Mouse (Mus musculus): ENCODE results near the gene Laptm5. TPM values are rescaled to one million over a fixed set of nuclear protein-coding genes. Genes with fewer than 3 reads are reported as not detected.

The Laptm5 gene
- total and polyA plus RNA-seq, 2 experiments, result 4.8 to 31.5 TPM

DNA sequence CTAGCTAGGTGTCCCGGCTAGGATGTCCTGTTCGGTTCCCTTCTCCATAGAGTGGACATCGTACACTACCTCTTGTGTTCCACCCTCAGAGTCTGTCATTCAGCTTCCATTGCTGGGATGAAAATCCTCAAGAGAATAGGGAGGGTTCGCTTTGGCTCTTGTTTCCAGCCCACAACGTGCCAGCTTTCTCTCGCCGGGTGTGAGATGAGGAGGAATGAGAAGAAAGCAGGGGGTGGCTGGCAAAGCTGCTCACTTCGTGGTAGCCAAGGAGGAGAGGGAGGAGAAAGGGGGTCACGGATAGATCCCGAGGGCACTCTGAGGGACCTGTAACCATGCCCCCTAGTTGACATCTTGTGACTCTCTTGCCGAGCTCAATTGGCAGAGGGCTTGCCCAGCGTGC lies 14.9 kb downstream of the Laptm5 start:
- H3K79me2 ChIP-seq (ENCODE audit: control insufficient read depth, insufficient read depth, low read length), result no peaks in the 10 kb centered on the region
- no peak overlapping the region for H3K9ac ChIP-seq (ENCODE audit: low read depth, low read length)
- H3K27ac ChIP-seq (replicated peaks; ENCODE audit: insufficient read depth, low read depth, low read length), result no peak overlapping the region
- 86% methylated on average over 12 of the region's 12 CpGs for WGBS
- DNase-seq (ENCODE audit: extremely low read depth, low read depth, low spot score), result no peak
- TF ChIP-seq CTCF (IDR thresholded peaks at IDR 0.05; ENCODE audit: low read depth, low read length), result no peak
- no peak for TF ChIP-seq POLR2A (IDR thresholded peaks at IDR 0.05; ENCODE audit: extremely low read depth, insufficient read depth, low read length)
- no peak overlapping the region for H3K4me3 ChIP-seq (ENCODE audit: insufficient read depth, low read depth, low read length)
- H3K36me3 ChIP-seq (ENCODE audit: control insufficient read depth, insufficient read depth, low read length), result no peaks in the 10 kb centered on the region
- no peaks in the 10 kb centered on the region for H3K27me3 ChIP-seq (ENCODE audit: control insufficient read depth, insufficient read depth, low read length)
- H3K4me1 ChIP-seq (ENCODE audit: control insufficient read depth, insufficient read depth, low read length), result no peaks in the 10 kb centered on the region

DNA sequence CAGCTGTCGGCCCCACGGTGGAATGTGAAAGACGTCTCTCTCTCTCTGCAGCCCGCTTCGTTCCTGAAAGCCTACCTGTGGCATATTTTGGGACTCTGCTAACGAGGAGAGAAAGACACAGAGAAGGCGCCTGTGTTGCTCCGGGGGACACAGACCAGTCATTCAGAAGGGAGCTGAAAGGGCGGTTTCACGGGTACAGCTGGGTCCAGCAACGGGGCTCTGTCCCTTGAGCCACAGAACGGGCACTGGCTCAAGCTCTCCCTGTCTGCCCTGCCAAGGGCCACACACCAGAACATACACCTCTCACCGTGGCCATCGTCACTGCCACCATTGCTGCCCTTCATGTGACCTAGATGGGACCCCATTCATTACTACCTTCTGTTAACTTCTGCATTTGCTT lies 29.7 kb downstream of the Laptm5 start:
- DNase-seq (ENCODE audit: extremely low read depth, low read depth, low spot score), result no peak
- Histone ChIP-seq H3K9ac (ENCODE audit: low read depth, low read length) (no peak overlapping the region), H3K79me2 (ENCODE audit: control insufficient read depth, insufficient read depth, low read length) (no peaks in the 10 kb centered on the region), H3K27me3 (ENCODE audit: control insufficient read depth, insufficient read depth, low read length) (no peaks in the 10 kb centered on the region), H3K36me3 (ENCODE audit: control insufficient read depth, insufficient read depth, low read length) (no peaks in the 10 kb centered on the region), H3K4me3 (ENCODE audit: insufficient read depth, low read depth, low read length) (no peak overlapping the region), H3K27ac (replicated peaks; ENCODE audit: insufficient read depth, low read depth, low read length) (no peak overlapping the region), H3K4me1 (ENCODE audit: control insufficient read depth, insufficient read depth, low read length) (no peaks in the 10 kb centered on the region)
- TF ChIP-seq CTCF (IDR thresholded peaks at IDR 0.05; ENCODE audit: low read depth, low read length) (no peak), POLR2A (IDR thresholded peaks at IDR 0.05; ENCODE audit: extremely low read depth, insufficient read depth, low read length) (no peak)
- 59% methylated on average over 14 of the region's 14 CpGs for WGBS

DNA sequence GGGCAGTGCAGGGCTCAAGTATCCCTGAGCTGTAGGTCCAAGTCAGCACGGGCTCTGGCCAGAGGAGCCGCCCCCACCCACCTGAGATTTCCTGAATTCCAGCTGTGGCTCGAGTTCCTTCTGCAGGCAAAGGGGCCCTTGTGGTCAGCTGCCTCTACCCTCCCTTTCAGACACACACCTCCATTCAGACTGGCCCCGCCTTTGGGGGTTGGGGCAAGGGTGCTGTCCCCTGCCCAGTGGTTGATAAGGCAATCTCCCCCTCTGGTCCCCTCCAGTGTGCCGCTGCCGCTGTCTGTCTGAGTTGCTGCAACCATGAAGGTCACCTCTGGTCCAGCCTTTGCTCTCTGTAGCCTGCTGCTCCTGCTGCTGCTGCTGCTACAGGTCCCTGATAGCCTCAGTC lies 31.2 kb downstream of the Laptm5 start, which contains the start of gene Matn1:
TSS of gene Matn1 (plus strand) at position 274 of the 400 bp plus-strand sequence.
- Histone ChIP-seq H3K27me3 (ENCODE audit: control insufficient read depth, insufficient read depth, low read length) (no peaks in the 10 kb centered on the region), H3K4me3 (ENCODE audit: insufficient read depth, low read depth, low read length) (no peak within 1 kb of the TSS), H3K9ac (ENCODE audit: low read depth, low read length) (no peak within 1 kb of the TSS), H3K79me2 (ENCODE audit: control insufficient read depth, insufficient read depth, low read length) (no peaks in the 10 kb centered on the region), H3K4me1 (ENCODE audit: control insufficient read depth, insufficient read depth, low read length) (no peaks in the 10 kb centered on the region), H3K36me3 (ENCODE audit: control insufficient read depth, insufficient read depth, low read length) (no peaks in the 10 kb centered on the region), H3K27ac (replicated peaks; ENCODE audit: insufficient read depth, low read depth, low read length) (no peak within 1 kb of the TSS)
- WGBS, result 30% methylated on average over 6 of the region's 6 CpGs
- TF ChIP-seq CTCF (IDR thresholded peaks at IDR 0.05; ENCODE audit: low read depth, low read length), result no peak
- TF ChIP-seq POLR2A (IDR thresholded peaks at IDR 0.05; ENCODE audit: extremely low read depth, insufficient read depth, low read length), result no peak
- DNase-seq (ENCODE audit: extremely low read depth, low read depth, low spot score), result no peak

DNA sequence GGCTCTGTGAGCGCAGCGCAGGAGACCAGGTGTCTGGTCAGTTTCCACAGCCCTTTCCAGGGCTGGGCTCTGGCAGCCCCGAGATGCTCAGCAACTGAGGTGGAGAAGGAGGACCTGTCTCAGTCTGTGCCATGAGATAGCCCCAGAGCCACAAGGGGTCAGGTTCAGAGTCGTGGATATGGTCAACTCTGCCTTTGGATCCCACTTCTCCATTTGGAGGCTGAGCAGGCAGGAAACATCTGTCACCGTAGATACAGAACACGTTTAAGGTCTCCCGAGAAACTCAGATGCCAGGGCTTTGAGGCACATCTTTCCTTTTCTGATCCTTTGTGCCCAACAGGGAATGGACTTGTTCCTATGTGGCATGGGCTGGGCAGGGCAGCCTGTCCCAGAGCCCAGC lies 31.9 kb downstream of the Laptm5 start:
- H3K27ac ChIP-seq (replicated peaks; ENCODE audit: insufficient read depth, low read depth, low read length), result no peak overlapping the region
- WGBS, result 72% methylated on average over 7 of the region's 7 CpGs
- H3K4me3 ChIP-seq (ENCODE audit: insufficient read depth, low read depth, low read length), result no peak overlapping the region

DNA sequence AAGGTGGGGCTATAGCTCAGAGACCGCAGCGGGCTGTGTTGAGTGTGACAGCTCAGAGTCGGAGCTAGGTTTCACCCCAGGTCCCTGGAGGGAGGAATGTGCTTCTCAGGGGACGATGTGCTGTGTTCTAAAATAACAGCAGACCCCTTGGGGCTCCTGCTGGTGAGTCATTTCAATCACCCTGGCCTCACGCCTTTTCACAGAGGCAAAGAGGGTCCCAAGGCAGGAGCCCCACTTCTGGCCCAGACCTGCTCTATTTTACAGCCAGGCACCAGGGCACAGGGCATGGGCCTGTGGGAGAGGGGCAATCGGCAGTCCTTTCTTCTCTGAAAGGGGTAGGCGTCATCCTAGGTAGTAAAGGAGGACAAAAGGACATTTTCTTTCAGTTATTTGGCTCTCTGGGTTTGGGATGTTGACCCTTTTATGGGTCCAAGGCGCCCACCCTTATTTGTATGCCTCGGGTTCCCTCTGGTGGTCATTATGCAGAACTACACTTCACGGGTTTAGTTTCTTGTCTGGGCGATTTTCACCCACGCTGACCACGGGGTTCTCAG lies 34.2 kb downstream of the Laptm5 start:
- 23% methylated on average over 13 of the region's 13 CpGs for WGBS
- no peak for DNase-seq (ENCODE audit: extremely low read depth, low read depth, low spot score)
- H3K27me3 ChIP-seq (ENCODE audit: control insufficient read depth, insufficient read depth, low read length), result no peaks in the 10 kb centered on the region
- no peak overlapping the region for H3K27ac ChIP-seq (replicated peaks; ENCODE audit: insufficient read depth, low read depth, low read length)
- H3K9ac ChIP-seq (ENCODE audit: low read depth, low read length), result no peak overlapping the region
- H3K36me3 ChIP-seq (ENCODE audit: control insufficient read depth, insufficient read depth, low read length), result no peaks in the 10 kb centered on the region
- peak; percentile 52 for TF ChIP-seq CTCF (IDR thresholded peaks at IDR 0.05; ENCODE audit: low read depth, low read length)
- TF ChIP-seq POLR2A (IDR thresholded peaks at IDR 0.05; ENCODE audit: extremely low read depth, insufficient read depth, low read length), result no peak
- H3K79me2 ChIP-seq (ENCODE audit: control insufficient read depth, insufficient read depth, low read length), result no peaks in the 10 kb centered on the region
- no peak overlapping the region for H3K4me3 ChIP-seq (ENCODE audit: insufficient read depth, low read depth, low read length)
- no peaks in the 10 kb centered on the region for H3K4me1 ChIP-seq (ENCODE audit: control insufficient read depth, insufficient read depth, low read length)

More for the DNA sequence above, 31.9 kb downstream of the Laptm5 start:
- no peaks in the 10 kb centered on the region for H3K36me3 ChIP-seq (ENCODE audit: control insufficient read depth, insufficient read depth, low read length)
- H3K9ac ChIP-seq (ENCODE audit: low read depth, low read length), result no peak overlapping the region
- H3K27me3 ChIP-seq (ENCODE audit: control insufficient read depth, insufficient read depth, low read length), result no peaks in the 10 kb centered on the region
- no peak for DNase-seq (ENCODE audit: extremely low read depth, low read depth, low spot score)
- H3K79me2 ChIP-seq (ENCODE audit: control insufficient read depth, insufficient read depth, low read length), result no peaks in the 10 kb centered on the region
- no peaks in the 10 kb centered on the region for H3K4me1 ChIP-seq (ENCODE audit: control insufficient read depth, insufficient read depth, low read length)
- TF ChIP-seq POLR2A (IDR thresholded peaks at IDR 0.05; ENCODE audit: extremely low read depth, insufficient read depth, low read length) (no peak), CTCF (IDR thresholded peaks at IDR 0.05; ENCODE audit: low read depth, low read length) (no peak)

GRCm38 (mm10) chr4:130949821-130950384 lies 37.0 kb downstream of the Laptm5 start:
- H3K36me3 ChIP-seq (ENCODE audit: control insufficient read depth, insufficient read depth, low read length), result no peaks in the 10 kb centered on the region
- no peak overlapping the region for H3K9ac ChIP-seq (ENCODE audit: low read depth, low read length)
- no peak for TF ChIP-seq POLR2A (IDR thresholded peaks at IDR 0.05; ENCODE audit: extremely low read depth, insufficient read depth, low read length)
- TF ChIP-seq CTCF (IDR thresholded peaks at IDR 0.05; ENCODE audit: low read depth, low read length), result no peak
- no peaks in the 10 kb centered on the region for H3K4me1 ChIP-seq (ENCODE audit: control insufficient read depth, insufficient read depth, low read length)
- no peak for DNase-seq (ENCODE audit: extremely low read depth, low read depth, low spot score)
- 81% methylated on average over 35 of the region's 35 CpGs for WGBS
- H3K79me2 ChIP-seq (ENCODE audit: control insufficient read depth, insufficient read depth, low read length), result no peaks in the 10 kb centered on the region
- H3K4me3 ChIP-seq (ENCODE audit: insufficient read depth, low read depth, low read length), result no peak overlapping the region
- no peak overlapping the region for H3K27ac ChIP-seq (replicated peaks; ENCODE audit: insufficient read depth, low read depth, low read length)
- H3K27me3 ChIP-seq (ENCODE audit: control insufficient read depth, insufficient read depth, low read length), result no peaks in the 10 kb centered on the region

Data from liver, adult 2 months (tissue).